Mouse (Mus musculus) left cerebral cortex, adult 11 months (tissue): ENCODE data around the gene Med28.

Source experiments
- DNase-seq: peaks from one replicate; pipeline ENCODE4 v3.0.0; 2022; ENCODE audit warnings: low spot score

The Med28 gene

DNA sequence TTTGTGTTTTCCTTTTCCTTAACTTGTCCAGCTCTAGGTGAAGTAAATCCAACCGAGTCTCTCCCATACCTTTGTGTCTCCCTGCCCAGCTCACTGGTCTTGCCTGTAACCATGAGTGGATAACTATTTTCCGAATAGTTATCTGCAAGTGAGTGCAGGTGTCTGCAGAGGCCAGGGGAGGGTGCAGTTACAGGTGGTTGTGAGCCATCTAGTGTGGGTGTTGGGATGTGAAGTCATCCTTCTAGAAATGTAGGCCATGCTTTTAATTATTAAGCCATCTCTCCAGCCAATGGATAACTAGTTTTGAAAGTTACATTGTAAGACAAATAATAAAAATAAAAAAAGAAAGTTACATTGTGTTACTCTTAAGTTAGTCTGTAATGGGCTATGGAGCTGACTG, 6.5 kb upstream of the Med28 start:
- DNase-seq: no peak

DNA sequence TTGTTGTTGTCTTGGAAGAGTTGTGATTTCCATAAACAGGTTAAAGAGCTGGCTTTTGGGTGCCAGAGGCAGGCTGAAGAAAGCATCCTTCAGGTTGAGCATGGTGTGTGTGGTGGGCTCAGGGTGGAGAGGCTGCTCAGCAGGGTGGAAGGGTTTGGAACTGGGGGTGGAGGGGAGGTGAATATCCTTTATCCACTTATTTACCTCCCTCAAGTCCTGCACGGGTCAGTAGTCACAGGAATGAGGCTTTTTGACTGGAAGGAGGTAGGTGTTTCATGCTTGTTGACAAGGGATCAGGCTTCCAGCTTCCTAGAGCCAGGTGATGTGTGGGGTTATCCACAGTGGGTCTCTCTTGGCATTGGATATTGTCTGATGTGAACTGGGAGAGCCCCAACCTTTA, 5.4 kb upstream of the Med28 start:
- no peak for DNase-seq

GRCm38 (mm10) chr5:45515151-45515743, 4.8 kb upstream of the Med28 start:
- no peak for DNase-seq

DNA sequence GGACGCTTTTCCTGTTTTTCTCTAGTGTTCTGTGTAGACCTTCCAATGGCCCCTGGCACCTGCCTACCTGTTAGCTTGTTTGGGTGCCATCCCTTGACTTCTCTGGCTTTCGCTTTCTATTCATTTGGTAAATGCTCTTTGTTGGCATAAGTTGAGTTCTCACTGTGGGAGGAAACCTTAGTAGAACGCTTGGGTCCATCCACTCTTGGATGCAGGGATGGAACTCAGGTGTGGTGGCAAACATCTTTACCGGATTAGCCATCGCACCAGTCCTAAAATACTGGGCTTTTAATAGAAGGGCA, 731 bp downstream of the Med28 start:
- DNase-seq: no peak

GRCm38 (mm10) chr5:45521601-45522000, 1.6 kb downstream of the Med28 start:
- no peak for DNase-seq

DNA sequence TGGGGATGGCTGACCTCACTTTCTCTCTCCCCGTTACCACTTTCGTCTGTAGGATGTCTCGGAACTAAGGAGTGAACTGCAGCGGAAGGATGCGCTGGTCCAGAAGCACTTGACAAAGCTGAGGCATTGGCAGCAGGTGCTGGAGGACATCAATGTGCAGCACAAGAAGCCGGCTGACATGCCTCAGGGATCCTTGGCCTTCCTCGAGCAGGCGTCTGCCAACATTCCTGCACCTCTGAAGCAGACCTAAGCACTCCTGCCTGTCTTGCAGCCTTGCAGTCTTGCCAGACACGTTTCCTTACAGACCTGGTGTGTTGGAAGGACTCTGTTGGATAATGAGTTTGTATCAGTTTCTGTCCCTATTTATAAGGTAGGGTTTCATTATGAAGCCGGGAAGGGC, 5.1 kb downstream of the Med28 start:
- no peak for DNase-seq

- no peak for DNase-seq
These were observed 6.3 kb downstream of the Med28 start for GRCm38 (mm10) chr5:45526338-45526737.

DNA sequence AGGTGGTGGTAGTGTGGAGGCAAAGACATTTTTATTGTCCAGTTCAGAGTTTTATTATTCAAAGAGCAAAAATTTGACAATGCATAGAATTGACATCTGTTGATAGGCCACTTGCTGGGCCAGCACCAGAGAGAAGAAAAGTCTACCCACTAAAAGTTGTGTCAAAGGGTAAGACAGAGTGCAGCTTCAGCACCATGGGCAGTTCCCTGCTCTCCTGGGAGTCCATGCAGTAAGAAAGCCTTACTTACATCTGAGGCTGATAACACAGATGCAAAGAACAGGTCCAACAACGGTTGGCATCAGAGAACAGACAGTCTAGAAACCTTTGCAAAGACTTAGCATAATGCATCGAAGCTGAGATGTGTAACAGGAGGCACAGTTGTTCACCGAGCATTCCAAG, 9.7 kb downstream of the Med28 start:
- DNase-seq: no peak

GRCm38 (mm10) chr5:45534319-45535098, 14.5 kb downstream of the Med28 start:
- peak; percentile 47 for DNase-seq

DNA sequence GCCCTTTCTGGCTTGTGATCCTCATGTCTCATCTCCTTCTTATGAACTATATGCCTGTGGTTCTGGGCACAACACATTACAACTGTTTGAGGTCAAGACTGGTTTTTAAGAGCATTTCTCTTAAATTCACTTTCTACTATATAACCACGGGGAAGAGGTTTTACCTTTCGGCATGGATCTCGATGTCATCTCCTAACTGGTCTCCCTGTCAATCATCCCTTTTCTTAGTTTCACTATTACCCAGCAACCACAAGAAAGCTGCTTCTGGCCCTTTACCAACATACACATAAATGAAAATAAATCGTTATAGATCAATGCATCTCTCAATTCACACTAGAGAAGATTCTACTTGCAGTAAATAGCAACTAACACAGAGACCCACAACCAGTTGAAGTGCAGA, 15.1 kb downstream of the Med28 start:
- DNase-seq: no peak

GRCm38 (mm10) chr5:45539502-45539901, 19.5 kb downstream of the Med28 start:
- DNase-seq: no peak

DNA sequence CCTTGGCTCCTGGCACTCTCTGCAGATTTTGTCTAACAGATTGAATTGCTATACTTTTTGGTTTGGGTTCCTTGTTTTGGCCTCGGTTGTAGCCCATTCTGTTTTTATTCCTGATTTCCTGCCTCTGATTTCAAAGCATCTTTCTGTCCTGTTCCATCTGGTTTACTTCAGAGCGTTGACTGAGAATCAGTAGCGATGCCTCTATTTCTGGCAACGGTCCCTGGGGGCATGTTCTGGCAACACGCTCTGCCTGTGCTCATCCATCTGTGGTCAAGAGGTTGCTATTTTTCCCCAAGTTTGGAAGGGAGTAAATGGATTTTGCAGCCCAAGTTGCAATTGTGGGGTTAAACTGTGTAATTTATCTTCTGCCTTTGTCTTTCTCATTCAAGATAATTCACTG, 23.3 kb downstream of the Med28 start:
- no peak for DNase-seq

GRCm38 (mm10) chr5:45549586-45549985, 29.6 kb downstream of the Med28 start:
- DNase-seq: no peak

- no peak for DNase-seq
These were observed 44.0 kb downstream of the Med28 start for GRCm38 (mm10) chr5:45564054-45564453.

DNA sequence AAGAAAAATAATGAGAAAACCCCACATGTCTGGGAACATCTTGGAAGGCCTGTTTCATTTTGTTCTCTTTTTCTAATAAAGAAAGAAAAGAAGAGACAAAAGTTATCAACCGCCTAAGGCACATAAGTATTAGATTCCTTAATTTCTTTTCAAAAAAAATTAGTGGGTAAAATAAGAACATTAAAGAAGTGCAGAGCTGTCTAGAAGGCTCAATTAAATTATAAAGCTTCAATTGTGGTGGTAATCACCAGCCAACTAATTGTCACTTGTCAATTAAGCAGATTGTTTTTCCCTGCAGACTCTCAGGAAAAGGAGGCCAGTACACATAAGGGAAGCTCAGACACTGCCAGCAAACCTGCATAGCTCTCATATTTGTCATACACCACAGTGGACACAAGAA, 45.8 kb downstream of the Med28 start:
- no peak for DNase-seq

- DNase-seq: no peak
These were observed 52.8 kb downstream of the Med28 start for GRCm38 (mm10) chr5:45572816-45573215.

DNA sequence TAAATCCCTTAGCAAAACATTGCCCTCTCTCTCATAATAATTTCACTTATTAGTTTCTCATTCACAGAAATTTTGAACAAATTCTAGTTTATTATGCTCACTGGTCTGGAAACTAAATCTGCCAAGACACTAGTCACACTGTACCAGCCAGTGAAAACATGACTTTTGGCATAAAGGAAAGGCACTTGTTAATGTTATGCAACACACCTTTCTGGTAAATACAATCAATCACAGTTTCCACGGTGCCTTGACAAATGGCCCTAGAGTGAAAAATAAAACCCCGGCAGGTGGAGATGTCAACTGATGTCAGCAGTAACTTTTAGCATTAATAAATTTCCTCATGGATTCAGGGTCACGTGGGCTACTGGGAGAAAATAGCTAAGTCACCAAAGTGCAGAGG, 56.7 kb downstream of the Med28 start:
- DNase-seq: no peak

- DNase-seq: no peak
These were observed 57.3 kb downstream of the Med28 start for GRCm38 (mm10) chr5:45577376-45577775.
